Mouse (Mus musculus) forebrain, embryonic 11.5 days (tissue): Measurements from ENCODE around the gene Higd1a. TPM values are rescaled to one million over a fixed set of nuclear protein-coding genes. Genes with fewer than 3 reads are reported as not detected.

Experiments used
- ATAC-seq: fragments of 200-750 bp; cut with Nextera tagmentation; replicated peaks from 2 replicates; pipeline ENCODE4 v1.8.0; 2017; ENCODE audit warnings: moderate TSS enrichment; ENCODE audit not compliant: low FRiP score
- DNase-seq: peaks from one replicate; pipeline ENCODE4 v3.0.0-alpha.2; 2017; ENCODE audit warnings: low spot score
- H3K27ac ChIP-seq: fragments of 300-500 bp; sonication (generic); 2 replicates; pipeline ENCODE4 v1.5.1; 2014; ENCODE audit warnings: low read depth, low read length
- H3K27me3 ChIP-seq: fragments of 300-500 bp; sonication (generic); 2 replicates; pipeline ENCODE4 v1.6.1; 2014; ENCODE audit warnings: mild to moderate bottlenecking, low read length, mixed read lengths; ENCODE audit not compliant: control insufficient read depth, insufficient read depth
- H3K36me3 ChIP-seq: fragments of 300-500 bp; sonication (generic); 2 replicates; pipeline ENCODE4 v1.6.1; 2014; ENCODE audit warnings: mild to moderate bottlenecking, low read length, moderate library complexity, mixed read lengths; ENCODE audit not compliant: control insufficient read depth, insufficient read depth
- H3K4me1 ChIP-seq: fragments of 300-500 bp; sonication (generic); replicated peaks from 2 replicates; pipeline ENCODE4 v1.6.1; 2014; ENCODE audit warnings: low read length, mixed read lengths; ENCODE audit not compliant: control insufficient read depth, insufficient read depth
- H3K4me2 ChIP-seq: fragments of 300-500 bp; sonication (generic); 2 replicates; pipeline ENCODE4 v1.6.1; 2014; ENCODE audit warnings: low read depth, mild to moderate bottlenecking, low read length, moderate library complexity, mixed read lengths; ENCODE audit not compliant: severe bottlenecking
- H3K4me3 ChIP-seq: fragments of 300-500 bp; sonication (generic); 2 replicates; pipeline ENCODE4 v1.5.1; 2014; ENCODE audit warnings: low read depth, low read length
- H3K9ac ChIP-seq: fragments of 300-500 bp; sonication (generic); 2 replicates; pipeline ENCODE4 v1.6.1; 2014; ENCODE audit warnings: low read length
- H3K9me3 ChIP-seq: fragments of 300-500 bp; sonication (generic); 2 replicates; pipeline ENCODE4 v1.6.1; 2016; ENCODE audit warnings: low read length, mixed read lengths; ENCODE audit not compliant: control insufficient read depth
- WGBS: fragments of 180-500 bp; shearing (Covaris S2); extraction: QIAGEN DNeasy Blood & Tissue Kit; methylation state at CpG from one replicate; pipeline ENCODE4 v1.1.7; 2014; 5-methylcytosine and 5-hydroxymethylcytosine counted together
- polyA plus RNA-seq: library from polyadenylated mRNA; unstranded; fragments of >200 nt; fragmentation: Nextera tagmentation; extraction: Ambion mirVana; gene quantifications from 2 replicates; pipeline ENCODE4 v1.2.1, GENCODE M21; 2014

Gene Higd1a
- polyA plus RNA-seq, 1 experiment from 2014 or later, result 184 TPM

GRCm38 (mm10) chr9:121823991-121824390 is 34.2 kb downstream of the Higd1a start:
- 87% methylated on average over 7 of the region's 7 CpGs for WGBS
- H3K4me3 ChIP-seq, result no peak overlapping the region
- no peaks in the 10 kb centered on the region for H3K36me3 ChIP-seq
- ATAC-seq (no peak), DNase-seq (no peak)
- no peaks in the 10 kb centered on the region for H3K9me3 ChIP-seq
- H3K9ac ChIP-seq, result no peak overlapping the region
- no peaks in the 10 kb centered on the region for H3K27me3 ChIP-seq
- no peak overlapping the region for H3K4me2 ChIP-seq
- no peaks in the 10 kb centered on the region for H3K4me1 ChIP-seq
- H3K27ac ChIP-seq, result no peak overlapping the region

- no peaks in the 10 kb centered on the region for H3K36me3 ChIP-seq
- DNase-seq (no peak), ATAC-seq (no peak)
- H3K9ac ChIP-seq, result no peak overlapping the region
- no peaks in the 10 kb centered on the region for H3K9me3 ChIP-seq
- H3K27me3 ChIP-seq, result no peaks in the 10 kb centered on the region
- no peak overlapping the region for H3K27ac ChIP-seq
- 85% methylated on average over 1 of the region's 1 CpGs for WGBS
- H3K4me2 ChIP-seq, result no peak overlapping the region
- H3K4me1 ChIP-seq, result no peaks in the 10 kb centered on the region
- no peak overlapping the region for H3K4me3 ChIP-seq
Measured at GRCm38 (mm10) chr9:121823051-121823450, 35.1 kb downstream of the Higd1a start.

GRCm38 (mm10) chr9:121822585-121822991 is 35.6 kb downstream of the Higd1a start:
- H3K36me3 ChIP-seq, result no peaks in the 10 kb centered on the region
- ATAC-seq, result no peak
- no peak overlapping the region for H3K4me2 ChIP-seq
- no peak overlapping the region for H3K9ac ChIP-seq
- WGBS, result 88% methylated on average over 6 of the region's 6 CpGs
- H3K27ac ChIP-seq, result no peak overlapping the region
- H3K4me1 ChIP-seq, result no peaks in the 10 kb centered on the region
- H3K27me3 ChIP-seq, result no peaks in the 10 kb centered on the region
- DNase-seq, result no peak
- no peak overlapping the region for H3K4me3 ChIP-seq
- H3K9me3 ChIP-seq, result no peaks in the 10 kb centered on the region

- Histone ChIP-seq H3K27me3 (no peaks in the 10 kb centered on the region), H3K4me2 (no peak overlapping the region), H3K4me3 (no peak overlapping the region), H3K36me3 (no peaks in the 10 kb centered on the region), H3K9ac (no peak overlapping the region), H3K4me1 (no peaks in the 10 kb centered on the region), H3K9me3 (no peaks in the 10 kb centered on the region), H3K27ac (no peak overlapping the region)
- WGBS, result 72% methylated on average over 5 of the region's 5 CpGs
- no peak for ATAC-seq
- DNase-seq, result no peak
Measured at GRCm38 (mm10) chr9:121820765-121821164, 37.4 kb downstream of the Higd1a start.

GRCm38 (mm10) chr9:121819771-121820471 is 38.2 kb downstream of the Higd1a start:
- ATAC-seq (no peak), DNase-seq (no peak)
- H3K9me3 ChIP-seq, result no peaks in the 10 kb centered on the region
- 63% methylated on average over 7 of the region's 7 CpGs for WGBS
- no peaks in the 10 kb centered on the region for H3K27me3 ChIP-seq
- H3K4me2 ChIP-seq, result no peak overlapping the region
- H3K4me3 ChIP-seq, result no peak overlapping the region
- H3K27ac ChIP-seq, result no peak overlapping the region
- no peaks in the 10 kb centered on the region for H3K4me1 ChIP-seq
- no peaks in the 10 kb centered on the region for H3K36me3 ChIP-seq
- H3K9ac ChIP-seq, result no peak overlapping the region

GRCm38 (mm10) chr9:121819073-121819770 is 38.9 kb downstream of the Higd1a start:
- Histone ChIP-seq H3K9ac (no peak overlapping the region), H3K4me3 (no peak overlapping the region), H3K9me3 (no peaks in the 10 kb centered on the region), H3K27ac (no peak overlapping the region), H3K27me3 (no peaks in the 10 kb centered on the region), H3K36me3 (no peaks in the 10 kb centered on the region), H3K4me1 (no peaks in the 10 kb centered on the region), H3K4me2 (no peak overlapping the region)
- ATAC-seq (no peak), DNase-seq (no peak)
- WGBS, result 83% methylated on average over 9 of the region's 9 CpGs

- WGBS, result 81% methylated on average over 6 of the region's 6 CpGs
- no peak overlapping the region for H3K27ac ChIP-seq
Measured at GRCm38 (mm10) chr9:121815183-121815582, 43.0 kb downstream of the Higd1a start.

GRCm38 (mm10) chr9:121810081-121810821 is 47.9 kb downstream of the Higd1a start:
- no peak overlapping the region for H3K4me3 ChIP-seq
- H3K4me1 ChIP-seq, result peaks cover 13% of the 10 kb centered on the region
- DNase-seq, result no peak
- WGBS, result 15% methylated on average over 15 of the region's 15 CpGs
- H3K36me3 ChIP-seq, result no peaks in the 10 kb centered on the region
- H3K27me3 ChIP-seq, result no peaks in the 10 kb centered on the region
- H3K9me3 ChIP-seq, result no peaks in the 10 kb centered on the region
- peak; percentile 48 for ATAC-seq
- H3K4me2 ChIP-seq, result no peak overlapping the region
- H3K9ac ChIP-seq, result peak overlapping the region; percentile 1; the same call in 1 of the 2 replicates
- H3K27ac ChIP-seq, result no peak overlapping the region

More at GRCm38 (mm10) chr9:121815183-121815582, 43.0 kb downstream of the Higd1a start:
- no peaks in the 10 kb centered on the region for H3K27me3 ChIP-seq
- no peaks in the 10 kb centered on the region for H3K9me3 ChIP-seq
- H3K9ac ChIP-seq, result no peak overlapping the region
- DNase-seq (no peak), ATAC-seq (no peak)
- no peak overlapping the region for H3K4me3 ChIP-seq
- H3K4me1 ChIP-seq, result peaks cover 4% of the 10 kb centered on the region
- H3K36me3 ChIP-seq, result no peaks in the 10 kb centered on the region
- no peak overlapping the region for H3K4me2 ChIP-seq
